Mouse (Mus musculus) erythroblast, adult 5-6 weeks (primary cell): ENCODE results near the gene Tgm5. TPM values are rescaled to one million over a fixed set of nuclear protein-coding genes. Genes with fewer than 3 reads are reported as not detected.

Source experiments
- total RNA-seq, 2 experiments: library from RNA; stranded (forward) in 1 of 2; stranded (reverse) in 1 of 2; fragments of 150-400 nt in 1 of 2; fragments of 200-764, 138-1000 nt in 1 of 2; gene quantifications; 2 replicates each; pipeline versions ENCODE4 v1.2.3 to v1.2.4; 2015 to 2017; ENCODE audit warnings: low replicate concordance in 2 of 2

The Tgm5 gene
- total RNA-seq, 2 experiments from 2014 or later = not detected

Other genes starting within 250 kb of the Tgm5 start
- gene Cdan1, start 235.7 kb downstream of the Tgm5 start, total RNA-seq (2015; ENCODE audit: low replicate concordance) = 5.4 and 18.4 TPM in 2 replicates
- 12.5 and 14.1 TPM in 2 replicates for gene Cdan1, start 235.7 kb downstream of the Tgm5 start, total RNA-seq (2017; ENCODE audit: low replicate concordance)
- gene Ttbk2, start 235.2 kb downstream of the Tgm5 start, total RNA-seq (2015; ENCODE audit: low replicate concordance) = 1.2 and 3.1 TPM in 2 replicates
- 1.1 and 1.4 TPM in 2 replicates for gene Ttbk2, start 235.2 kb downstream of the Tgm5 start, total RNA-seq (2017; ENCODE audit: low replicate concordance)
- gene Ubr1, start 115.1 kb downstream of the Tgm5 start, total RNA-seq (2015; ENCODE audit: low replicate concordance) = 17.6 and 21.9 TPM in 2 replicates
- gene Ubr1, start 115.1 kb downstream of the Tgm5 start, total RNA-seq (2017; ENCODE audit: low replicate concordance) = 21.9 and 24.1 TPM in 2 replicates
- 2.5 and 21.9 TPM in 2 replicates for gene Tmem62, start 108.8 kb downstream of the Tgm5 start, total RNA-seq (2015; ENCODE audit: low replicate concordance)
- 11.4 and 20.8 TPM in 2 replicates for gene Tmem62, start 108.8 kb downstream of the Tgm5 start, total RNA-seq (2017; ENCODE audit: low replicate concordance)
- 367 and 375 TPM in 2 replicates for gene Ccndbp1, start 77.4 kb downstream of the Tgm5 start, total RNA-seq (2015; ENCODE audit: low replicate concordance)
- gene Ccndbp1, start 77.4 kb downstream of the Tgm5 start, total RNA-seq (2017; ENCODE audit: low replicate concordance) = 422 and 452 TPM in 2 replicates
- 1,106 and 1,220 TPM in 2 replicates for gene Epb42, start 48.8 kb downstream of the Tgm5 start, total RNA-seq (2015; ENCODE audit: low replicate concordance)
- 1,374 and 1,456 TPM in 2 replicates for gene Epb42, start 48.8 kb downstream of the Tgm5 start, total RNA-seq (2017; ENCODE audit: low replicate concordance)
- not detected in 2 replicates for gene Tgm7, start 24.0 kb upstream of the Tgm5 start, total RNA-seq (2015; ENCODE audit: low replicate concordance)
- not detected in 2 replicates for gene Tgm7, start 24.0 kb upstream of the Tgm5 start, total RNA-seq (2017; ENCODE audit: low replicate concordance)
- 1.2 and 3.3 TPM in 2 replicates for gene Adal, start 54.6 kb upstream of the Tgm5 start, total RNA-seq (2015; ENCODE audit: low replicate concordance)
- 4.6 and 7.8 TPM in 2 replicates for gene Adal, start 54.6 kb upstream of the Tgm5 start, total RNA-seq (2017; ENCODE audit: low replicate concordance)
- 1.7 and 2.5 TPM in 2 replicates for gene Lcmt2, start 54.8 kb upstream of the Tgm5 start, total RNA-seq (2015; ENCODE audit: low replicate concordance)
- 2.0 and 4.0 TPM in 2 replicates for gene Lcmt2, start 54.8 kb upstream of the Tgm5 start, total RNA-seq (2017; ENCODE audit: low replicate concordance)
- 16.3 and 22.2 TPM in 2 replicates for gene Tubgcp4, start 84.8 kb upstream of the Tgm5 start, total RNA-seq (2015; ENCODE audit: low replicate concordance)
- 11.7 and 19.1 TPM in 2 replicates for gene Tubgcp4, start 84.8 kb upstream of the Tgm5 start, total RNA-seq (2017; ENCODE audit: low replicate concordance)
- gene Zscan29, start 85.3 kb upstream of the Tgm5 start, total RNA-seq (2015; ENCODE audit: low replicate concordance) = 8.8 and 13.3 TPM in 2 replicates
- gene Zscan29, start 85.3 kb upstream of the Tgm5 start, total RNA-seq (2017; ENCODE audit: low replicate concordance) = 11.3 and 12.9 TPM in 2 replicates
- 11.1 and 27.9 TPM in 2 replicates for gene Trp53bp1, start 185.6 kb upstream of the Tgm5 start, total RNA-seq (2015; ENCODE audit: low replicate concordance)
- gene Trp53bp1, start 185.6 kb upstream of the Tgm5 start, total RNA-seq (2017; ENCODE audit: low replicate concordance) = 44.8 and 96.0 TPM in 2 replicates
- not detected in 2 replicates for gene Map1a, start 203.8 kb upstream of the Tgm5 start, total RNA-seq (2015; ENCODE audit: low replicate concordance)
- gene Map1a, start 203.8 kb upstream of the Tgm5 start, total RNA-seq (2017; ENCODE audit: low replicate concordance) = 0.14 TPM in 1 of 2 replicates, not detected in the other